Mouse (Mus musculus) embryonic fibroblast, embryonic 13.5 days (primary cell): ENCODE data around the gene Plxnc1.

Experiments
- CTCF ChIP-seq: IDR thresholded peaks from 2 replicates; pipeline ENCODE4 v1.5.1; 2011; ENCODE audit warnings: mild to moderate bottlenecking, control low read depth, low read length, moderate library complexity, borderline replicate concordance; ENCODE audit not compliant: insufficient read depth
- POLR2A ChIP-seq: IDR thresholded peaks from 2 replicates; pipeline ENCODE4 v1.6.1; 2011; ENCODE audit warnings: low read depth, mild to moderate bottlenecking, control low read depth, low read length, moderate library complexity

DNA sequence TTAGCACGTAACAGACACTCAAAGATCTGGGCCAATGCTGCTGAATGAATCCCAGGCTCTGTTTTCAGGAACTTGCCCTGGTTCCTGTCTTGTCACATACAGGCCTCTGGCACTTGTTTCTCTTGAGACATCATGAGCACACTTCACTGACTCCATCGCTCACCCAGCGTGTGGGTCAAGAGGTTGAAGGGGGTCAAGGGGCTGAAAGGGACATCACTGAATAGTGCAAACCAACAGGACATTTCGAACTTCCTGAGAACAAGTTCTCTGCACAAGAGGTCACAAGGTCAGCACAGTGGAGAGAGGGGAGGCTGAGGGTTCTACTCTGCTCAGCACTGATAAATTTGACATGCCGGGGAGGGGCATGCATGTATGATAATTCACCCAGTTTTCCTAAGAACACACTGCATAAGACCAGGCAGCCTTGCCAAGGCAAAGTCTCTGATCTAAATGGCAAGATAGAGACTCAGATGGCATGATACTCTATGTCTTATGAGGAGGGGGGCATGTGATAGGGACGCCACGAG is 134.6 kb downstream of the Plxnc1 start:
- TF ChIP-seq POLR2A (no peak), CTCF (no peak)
